Mouse (Mus musculus): ENCODE results near the gene Hspbap1. TPM values are rescaled to one million over a fixed set of nuclear protein-coding genes. Genes with fewer than 3 reads are reported as not detected.
A peak's percentile ranks its signal among the peaks of the same experiment; 100 is the strongest.

Hspbap1 gene
- 6.5 to 8.8 TPM (median 8.4 TPM) in 3 replicates for total RNA-seq (2017)

- peak; percentile 78 for ATAC-seq (replicated peaks; ENCODE audit: insufficient number of reproducible peaks, low FRiP score, low TSS enrichment, poor library complexity, severe bottlenecking)
These were observed at the start of gene Hspbap1 for GRCm38 (mm10) chr16:35769878-35770657. Gene Hspbap1, plus strand, starts transcription at chr16:35770375.

GRCm38 (mm10) chr16:35724561-35724960 is 45.6 kb upstream of the Hspbap1 start:
- ATAC-seq (replicated peaks; ENCODE audit: insufficient number of reproducible peaks, low FRiP score, low TSS enrichment, poor library complexity, severe bottlenecking): no peak

GRCm38 (mm10) chr16:35726601-35727000 is 43.6 kb upstream of the Hspbap1 start:
- ATAC-seq (replicated peaks; ENCODE audit: insufficient number of reproducible peaks, low FRiP score, low TSS enrichment, poor library complexity, severe bottlenecking): no peak

GRCm38 (mm10) chr16:35729151-35729738 is 40.9 kb upstream of the Hspbap1 start:
- 0 out of 2 replicates have a peak, but pooled peaks have one; percentile 24 for ATAC-seq (replicated peaks; ENCODE audit: insufficient number of reproducible peaks, low FRiP score, low TSS enrichment, poor library complexity, severe bottlenecking)

- no peak for ATAC-seq (replicated peaks; ENCODE audit: insufficient number of reproducible peaks, low FRiP score, low TSS enrichment, poor library complexity, severe bottlenecking)
These were observed 38.1 kb upstream of the Hspbap1 start for GRCm38 (mm10) chr16:35732096-35732495.

- peak; percentile 83 for ATAC-seq (replicated peaks; ENCODE audit: insufficient number of reproducible peaks, low FRiP score, low TSS enrichment, poor library complexity, severe bottlenecking)
These were observed 36.1 kb upstream of the Hspbap1 start for GRCm38 (mm10) chr16:35734038-35734437.

- no peak for ATAC-seq (replicated peaks; ENCODE audit: insufficient number of reproducible peaks, low FRiP score, low TSS enrichment, poor library complexity, severe bottlenecking)
These were observed 31.9 kb upstream of the Hspbap1 start for GRCm38 (mm10) chr16:35738096-35738767.

- peak; percentile 60 for ATAC-seq (replicated peaks; ENCODE audit: insufficient number of reproducible peaks, low FRiP score, low TSS enrichment, poor library complexity, severe bottlenecking)
These were observed 30.6 kb upstream of the Hspbap1 start for GRCm38 (mm10) chr16:35739548-35739947.

- ATAC-seq (replicated peaks; ENCODE audit: insufficient number of reproducible peaks, low FRiP score, low TSS enrichment, poor library complexity, severe bottlenecking): no peak
These were observed 29.8 kb upstream of the Hspbap1 start for GRCm38 (mm10) chr16:35740357-35740756.

GRCm38 (mm10) chr16:35740943-35741342 is 29.2 kb upstream of the Hspbap1 start:
- no peak for ATAC-seq (replicated peaks; ENCODE audit: insufficient number of reproducible peaks, low FRiP score, low TSS enrichment, poor library complexity, severe bottlenecking)

GRCm38 (mm10) chr16:35741621-35742020 is 28.6 kb upstream of the Hspbap1 start:
- ATAC-seq (replicated peaks; ENCODE audit: insufficient number of reproducible peaks, low FRiP score, low TSS enrichment, poor library complexity, severe bottlenecking): no peak

GRCm38 (mm10) chr16:35742251-35742937 is 27.8 kb upstream of the Hspbap1 start:
- ATAC-seq (replicated peaks; ENCODE audit: insufficient number of reproducible peaks, low FRiP score, low TSS enrichment, poor library complexity, severe bottlenecking): no peak; the same call in 1 of the 2 replicates

- ATAC-seq (replicated peaks; ENCODE audit: insufficient number of reproducible peaks, low FRiP score, low TSS enrichment, poor library complexity, severe bottlenecking): no peak
These were observed 22.5 kb upstream of the Hspbap1 start for GRCm38 (mm10) chr16:35747417-35748236.

- no peak for ATAC-seq (replicated peaks; ENCODE audit: insufficient number of reproducible peaks, low FRiP score, low TSS enrichment, poor library complexity, severe bottlenecking)
These were observed 22.0 kb upstream of the Hspbap1 start for GRCm38 (mm10) chr16:35748237-35748603.

- ATAC-seq (replicated peaks; ENCODE audit: insufficient number of reproducible peaks, low FRiP score, low TSS enrichment, poor library complexity, severe bottlenecking): no peak
These were observed 20.8 kb upstream of the Hspbap1 start for GRCm38 (mm10) chr16:35749385-35749784.

GRCm38 (mm10) chr16:35751841-35752240 is 18.3 kb upstream of the Hspbap1 start:
- no peak for ATAC-seq (replicated peaks; ENCODE audit: insufficient number of reproducible peaks, low FRiP score, low TSS enrichment, poor library complexity, severe bottlenecking)

- peak; percentile 73; the same call in 1 of the 2 replicates for ATAC-seq (replicated peaks; ENCODE audit: insufficient number of reproducible peaks, low FRiP score, low TSS enrichment, poor library complexity, severe bottlenecking)
These were observed 16.2 kb upstream of the Hspbap1 start for GRCm38 (mm10) chr16:35753926-35754325.

Data from monocyte, adult 5-6 weeks (primary cell).